Mouse (Mus musculus) testis, adult 2 months (tissue): ENCODE data around the gene Hoxd12. TPM values are rescaled to one million over a fixed set of nuclear protein-coding genes. Genes with fewer than 3 reads are reported as not detected.
A peak's percentile ranks its signal among the peaks of the same experiment; 100 is the strongest.

ENCODE experiments used
- H3K27ac ChIP-seq: fragments of 200-500 bp; 2 replicates; pipeline ENCODE4 v1.5.1; 2012; ENCODE audit warnings: low read depth, low read length; ENCODE audit not compliant: control insufficient read depth, insufficient read depth
- H3K27me3 ChIP-seq: fragments of 200-500 bp; 2 replicates; pipeline ENCODE4 v1.6.1; 2012; ENCODE audit warnings: mild to moderate bottlenecking, low read length, moderate library complexity; ENCODE audit not compliant: control insufficient read depth, insufficient read depth
- H3K36me3 ChIP-seq: fragments of 200-500 bp; 2 replicates; pipeline ENCODE4 v1.6.1; 2012; ENCODE audit warnings: mild to moderate bottlenecking, low read length; ENCODE audit not compliant: control insufficient read depth, insufficient read depth
- H3K4me1 ChIP-seq: fragments of 200-500 bp; 2 replicates; pipeline ENCODE4 v1.6.1; 2012; ENCODE audit warnings: low read length; ENCODE audit not compliant: control insufficient read depth, insufficient read depth
- H3K4me3 ChIP-seq: fragments of 200-500 bp; 2 replicates; pipeline ENCODE4 v1.5.1; 2012; ENCODE audit warnings: low read depth, mild to moderate bottlenecking, low read length, moderate library complexity, mixed read lengths; ENCODE audit not compliant: control insufficient read depth
- CTCF ChIP-seq: fragments of 200-500 bp; IDR thresholded peaks from 2 replicates; pipeline ENCODE4 v1.5.1; 2012; ENCODE audit warnings: low read depth, mild to moderate bottlenecking, inconsistent platforms, low read length, moderate library complexity; ENCODE audit not compliant: control insufficient read depth, insufficient read depth, insufficient replicate concordance
- POLR2A ChIP-seq: fragments of 200-500 bp; IDR thresholded peaks from 2 replicates; pipeline ENCODE4 v1.6.1; 2012; ENCODE audit warnings: low read depth, mild to moderate bottlenecking, inconsistent platforms, low read length, moderate library complexity; ENCODE audit not compliant: control insufficient read depth
- polyA plus RNA-seq: library from polyadenylated mRNA; depleted of rRNA; stranded (reverse); fragments of >200 nt; gene quantifications from 2 replicates; pipeline ENCODE4 v1.2.3, GENCODE M21; 2012

Gene Hoxd12
- polyA plus RNA-seq, 1 experiment: not detected

- TF ChIP-seq POLR2A (no peak), CTCF (no peak)
- Histone ChIP-seq H3K4me3 (peak overlapping the region; percentile 12), H3K36me3 (no peaks in the 10 kb centered on the region), H3K4me1 (peaks cover 27% of the 10 kb centered on the region), H3K27me3 (peaks cover 3% of the 10 kb centered on the region), H3K27ac (peak overlapping the region; percentile 56)
Measured at GRCm38 (mm10) chr2:74700546-74701112, 25.8 kb downstream of the Hoxd12 start.

DNA sequence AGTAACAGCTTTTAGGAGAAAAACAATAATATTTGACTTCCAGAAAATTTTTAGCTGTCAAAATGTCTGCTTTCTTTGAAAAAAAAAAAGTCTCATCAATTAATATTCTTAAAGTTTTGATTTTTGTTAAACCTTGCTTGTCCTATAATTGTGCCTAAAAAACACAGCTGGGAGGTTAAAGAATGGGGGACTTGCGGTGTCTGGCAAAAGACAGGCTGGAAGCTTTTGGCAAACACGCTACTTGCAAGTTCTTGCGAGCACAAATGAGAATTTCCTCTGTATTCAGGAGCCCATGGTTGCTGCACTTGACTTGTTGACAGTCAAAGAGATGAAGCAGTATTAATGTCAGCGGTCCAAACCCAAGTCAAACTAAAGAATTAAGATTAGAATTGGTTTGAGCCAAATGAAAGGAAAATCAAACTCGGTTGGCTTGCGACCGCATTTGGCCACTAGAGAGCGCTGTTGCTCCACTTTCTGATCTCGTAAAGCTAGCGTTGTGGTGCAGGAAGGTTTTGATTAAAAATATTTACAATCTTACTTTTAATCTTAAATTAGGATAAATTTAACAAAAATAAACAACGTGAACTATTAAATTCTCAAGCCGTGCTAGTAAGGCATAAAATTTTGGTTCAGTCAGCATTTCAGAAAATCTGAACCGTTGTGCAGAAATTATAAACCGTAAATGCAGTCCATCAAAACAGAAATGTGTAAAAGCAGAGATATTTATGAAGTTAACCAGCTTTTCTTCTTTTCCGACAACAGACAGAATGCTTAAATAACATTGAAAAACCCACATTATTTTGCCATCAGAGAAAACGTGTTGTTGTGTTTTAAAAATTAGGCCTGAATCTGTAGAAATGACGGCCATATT is 27.4 kb downstream of the Hoxd12 start:
- Histone ChIP-seq H3K27me3 (no peaks in the 10 kb centered on the region; the same call in 1 of the 2 replicates), H3K4me1 (peaks cover 25% of the 10 kb centered on the region), H3K27ac (no peak overlapping the region), H3K36me3 (no peaks in the 10 kb centered on the region; the same call in 1 of the 2 replicates), H3K4me3 (no peak overlapping the region)
- TF ChIP-seq POLR2A (no peak), CTCF (peak; percentile 68; the same call in 1 of the 2 replicates)

- Histone ChIP-seq H3K27ac (no peak overlapping the region; the same call in 1 of the 2 replicates), H3K4me1 (peaks cover 23% of the 10 kb centered on the region), H3K36me3 (no peaks in the 10 kb centered on the region; the same call in 1 of the 2 replicates), H3K4me3 (no peak overlapping the region), H3K27me3 (no peaks in the 10 kb centered on the region; the same call in 1 of the 2 replicates)
- no peak for TF ChIP-seq CTCF
- no peak for TF ChIP-seq POLR2A
Measured at GRCm38 (mm10) chr2:74702820-74703219, 28.0 kb downstream of the Hoxd12 start.

DNA sequence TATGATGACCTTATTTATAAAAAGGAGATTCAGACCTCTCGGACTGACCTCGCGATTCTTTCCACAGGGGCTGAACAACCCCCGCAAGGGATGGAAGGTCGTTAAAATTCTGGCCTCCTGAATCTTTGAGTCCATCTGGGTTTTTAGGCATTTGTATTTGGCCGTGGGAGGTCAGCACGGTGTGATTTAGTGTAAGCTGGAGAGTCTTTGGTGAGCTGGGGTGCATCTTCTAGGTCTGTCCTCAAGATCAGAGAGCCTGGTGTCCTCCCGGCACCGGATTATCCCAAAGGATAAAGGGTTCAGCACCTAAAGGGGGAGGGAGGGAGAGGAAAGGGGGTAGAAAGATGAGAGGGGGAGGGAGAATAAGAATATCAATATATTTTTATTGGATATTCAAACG is 28.5 kb downstream of the Hoxd12 start:
- no peak overlapping the region for H3K4me3 ChIP-seq
- H3K27me3 ChIP-seq: no peaks in the 10 kb centered on the region
- no peak overlapping the region for H3K27ac ChIP-seq
- peaks cover 18% of the 10 kb centered on the region for H3K4me1 ChIP-seq
- H3K36me3 ChIP-seq: no peaks in the 10 kb centered on the region; the same call in 1 of the 2 replicates
- TF ChIP-seq POLR2A (no peak), CTCF (no peak)

DNA sequence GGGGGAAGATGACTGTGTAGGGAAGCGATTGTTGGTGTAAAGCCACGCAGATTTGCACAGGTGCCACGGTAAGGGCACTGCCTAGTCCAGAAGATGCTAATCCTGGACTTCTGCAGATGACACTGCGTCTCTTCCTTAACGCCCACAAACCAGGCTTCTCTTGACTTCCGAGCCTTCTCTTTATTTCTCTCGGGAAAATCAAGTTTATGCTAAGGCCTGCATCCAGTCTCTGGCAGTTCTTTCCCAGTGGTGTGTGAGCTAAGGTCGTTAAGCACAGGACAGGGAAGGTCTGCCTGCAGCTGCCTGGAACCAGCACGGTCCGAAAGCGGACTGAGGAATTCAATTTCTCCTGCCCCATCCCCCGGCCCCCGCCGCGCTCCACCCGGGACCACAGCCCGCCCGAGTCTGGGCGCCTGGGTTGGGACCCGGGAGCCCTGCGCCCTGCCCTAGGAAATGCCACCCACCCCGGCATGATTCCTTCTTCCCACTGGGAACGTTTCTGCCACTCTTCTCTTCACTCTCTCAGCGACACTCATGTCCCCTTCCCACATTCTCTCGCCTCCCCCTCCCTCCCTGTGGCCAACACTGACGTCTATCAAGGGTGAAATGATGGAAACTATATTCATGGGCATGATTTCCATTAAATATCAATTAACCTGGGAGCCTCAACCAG is 29.0 kb downstream of the Hoxd12 start:
- H3K4me1 ChIP-seq: peaks cover 16% of the 10 kb centered on the region
- no peaks in the 10 kb centered on the region; the same call in 1 of the 2 replicates for H3K36me3 ChIP-seq
- TF ChIP-seq POLR2A: no peak
- no peak for TF ChIP-seq CTCF
- peak overlapping the region; percentile 71 for H3K27ac ChIP-seq
- H3K4me3 ChIP-seq: peak overlapping the region; percentile 74
- H3K27me3 ChIP-seq: no peaks in the 10 kb centered on the region

- Histone ChIP-seq H3K27ac (peak within 1 kb of the TSS; percentile 71), H3K36me3 (no peaks in the 10 kb centered on the region; the same call in 1 of the 2 replicates), H3K27me3 (no peaks in the 10 kb centered on the region), H3K4me1 (peaks cover 16% of the 10 kb centered on the region), H3K4me3 (peak within 1 kb of the TSS; percentile 74)
- no peak for TF ChIP-seq CTCF
- TF ChIP-seq POLR2A: no peak; the same call in 1 of the 2 replicates
Measured at GRCm38 (mm10) chr2:74704393-74704998, 29.7 kb downstream of the Hoxd12 start, which contains the start of gene Hoxd8. Hoxd8 (plus strand) TSS chr2:74704615.
